Mouse (Mus musculus) hindbrain, embryonic 12.5 days (tissue): ENCODE data around the gene Map3k10. TPM values are rescaled to one million over a fixed set of nuclear protein-coding genes. Genes with fewer than 3 reads are reported as not detected.
"Not testable (repeated sequence)": the region's sequence is repeated elsewhere in the genome, so short reads cannot be mapped to it uniquely, and the experiment has no call there.

Experiments
- ATAC-seq: fragments of 200-750 bp; cut with Nextera tagmentation; 2 replicates; pipeline ENCODE4 v1.8.0; 2017; ENCODE audit warnings: moderate TSS enrichment; ENCODE audit not compliant: low FRiP score
- H3K27ac ChIP-seq: fragments of 300-500 bp; sonication (generic); 2 replicates; pipeline ENCODE4 v1.5.1; 2016; ENCODE audit warnings: mild to moderate bottlenecking
- H3K27me3 ChIP-seq: fragments of 300-500 bp; sonication (generic); 2 replicates; pipeline ENCODE4 v1.6.1; 2016; ENCODE audit warnings: mild to moderate bottlenecking
- H3K36me3 ChIP-seq: fragments of 300-500 bp; sonication (generic); 2 replicates; pipeline ENCODE4 v1.6.1; 2016; ENCODE audit warnings: mild to moderate bottlenecking
- H3K4me1 ChIP-seq: fragments of 300-500 bp; sonication (generic); 2 replicates; pipeline ENCODE4 v1.6.1; 2016
- H3K4me2 ChIP-seq: fragments of 300-500 bp; sonication (generic); replicated peaks from 2 replicates; pipeline ENCODE4 v1.6.1; 2016; ENCODE audit warnings: mild to moderate bottlenecking
- H3K4me3 ChIP-seq: fragments of 300-500 bp; sonication (generic); 2 replicates; pipeline ENCODE4 v1.5.1; 2016; ENCODE audit warnings: mild to moderate bottlenecking
- H3K9ac ChIP-seq: fragments of 300-500 bp; sonication (generic); 2 replicates; pipeline ENCODE4 v1.6.1; 2016; ENCODE audit warnings: mild to moderate bottlenecking, moderate library complexity
- H3K9me3 ChIP-seq: fragments of 300-500 bp; sonication (generic); replicated peaks from 2 replicates; pipeline ENCODE4 v1.6.1; 2016; ENCODE audit warnings: mild to moderate bottlenecking
- WGBS: fragments of 180-500 bp; shearing (Covaris S2); methylation state at CpG from one replicate; pipeline ENCODE4 v1.1.7; 2016; 5-methylcytosine and 5-hydroxymethylcytosine counted together
- polyA plus RNA-seq: library from polyadenylated mRNA; unstranded; fragments of >200 nt; fragmentation: Nextera tagmentation; extraction: Ambion mirVana; gene quantifications from 2 replicates; pipeline ENCODE4 v1.2.1, GENCODE M21; 2016

Gene Map3k10
- polyA plus RNA-seq, 1 experiment from 2014 or later, result 18.8 TPM

DNA sequence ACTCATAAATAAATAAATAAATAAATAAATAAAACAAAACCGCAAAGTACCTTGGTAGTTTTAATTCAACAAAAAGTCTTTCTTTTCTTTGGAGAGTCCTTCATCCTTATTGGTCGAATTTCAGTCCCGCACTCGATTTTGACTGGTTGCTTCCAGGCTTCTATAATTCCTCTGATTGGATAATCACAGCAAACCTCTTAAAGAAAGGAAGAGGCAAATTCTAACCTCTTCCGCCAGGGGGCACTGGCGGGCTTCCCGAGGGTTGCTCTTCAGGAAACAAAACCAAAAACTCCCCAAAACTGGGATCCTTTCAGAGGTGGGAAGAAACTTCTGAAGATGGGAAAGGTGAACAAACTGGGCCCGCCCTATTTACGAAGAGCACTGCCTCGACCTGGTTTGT lies 23.4 kb downstream of the Map3k10 start:
- Histone ChIP-seq H3K4me1 (peaks cover 9% of the 10 kb centered on the region), H3K9ac (no peak overlapping the region), H3K36me3 (peaks cover 3% of the 10 kb centered on the region; the same call in 1 of the 2 replicates), H3K4me3 (no peak overlapping the region), H3K27me3 (peaks cover 37% of the 10 kb centered on the region), H3K4me2 (0 out of 2 replicates have a peak overlapping the region, but pooled peaks have one; percentile 13), H3K27ac (no peak overlapping the region), H3K9me3 (no peaks in the 10 kb centered on the region)
- no peak for ATAC-seq
- WGBS, result 9% methylated on average over 10 of the region's 10 CpGs

DNA sequence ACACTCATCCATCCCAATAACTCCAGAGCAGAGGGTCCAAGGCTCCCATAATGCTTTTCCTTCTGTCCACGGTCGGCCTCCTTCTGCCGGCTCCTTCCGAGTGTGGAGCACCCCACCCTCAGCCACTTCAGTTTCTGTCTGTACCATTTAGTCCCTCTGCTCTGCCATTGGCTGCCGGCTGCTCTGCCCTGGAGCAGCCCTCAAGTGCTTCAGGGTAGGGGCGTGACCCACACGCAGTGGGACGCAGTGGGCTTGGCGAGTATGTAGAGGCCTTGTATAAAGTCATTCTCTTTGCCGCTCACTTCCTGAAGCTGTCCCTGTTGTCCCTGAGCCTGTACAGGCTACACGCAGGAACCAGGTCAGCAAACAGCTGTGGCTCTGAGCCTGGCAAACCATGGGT lies 24.7 kb downstream of the Map3k10 start:
- no peak overlapping the region for H3K4me3 ChIP-seq
- H3K27me3 ChIP-seq, result peaks cover 25% of the 10 kb centered on the region
- no peaks in the 10 kb centered on the region for H3K36me3 ChIP-seq
- 92% methylated on average over 11 of the region's 11 CpGs for WGBS
- ATAC-seq, result no peak
- H3K27ac ChIP-seq, result no peak overlapping the region
- no peak overlapping the region for H3K4me2 ChIP-seq
- no peaks in the 10 kb centered on the region for H3K9me3 ChIP-seq
- no peak overlapping the region for H3K9ac ChIP-seq
- peaks cover 9% of the 10 kb centered on the region for H3K4me1 ChIP-seq

DNA sequence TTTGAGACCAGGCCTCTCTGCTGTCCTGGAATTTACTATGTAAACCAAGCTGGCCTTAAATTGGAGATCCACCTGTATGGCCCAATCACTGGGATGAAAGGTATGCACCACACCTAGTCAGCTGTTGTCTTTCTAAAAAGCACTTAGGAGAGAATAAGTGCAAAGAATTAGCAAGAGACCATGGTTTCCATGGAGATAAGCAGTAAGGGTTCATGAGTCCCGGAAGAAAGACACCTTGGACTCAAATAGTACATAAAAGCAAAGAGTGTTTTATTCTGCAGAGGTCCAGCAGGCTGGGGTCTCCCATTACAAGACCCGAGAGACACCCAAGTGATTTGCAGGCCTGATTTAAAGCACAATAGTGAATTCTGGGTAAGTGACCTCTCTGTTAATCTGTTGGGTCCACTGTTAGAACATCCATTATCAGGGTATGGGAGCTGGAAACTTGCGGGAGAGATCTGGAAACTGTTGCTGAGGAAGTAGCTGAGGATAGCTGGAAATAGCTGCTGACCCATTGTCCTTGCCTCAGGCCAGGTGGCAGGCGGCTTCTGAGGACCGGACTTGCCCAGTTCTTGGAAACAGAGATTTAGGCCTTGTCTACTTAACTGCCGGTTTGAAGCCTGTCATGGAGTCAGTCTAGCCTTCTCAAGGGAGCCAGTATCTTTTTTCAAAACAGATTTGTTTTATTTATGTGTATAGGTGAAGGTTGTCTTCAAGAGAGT lies 27.0 kb downstream of the Map3k10 start:
- Histone ChIP-seq H3K36me3 (no peaks in the 10 kb centered on the region), H3K4me3 (no peak overlapping the region), H3K9ac (no peak overlapping the region), H3K4me1 (no peaks in the 10 kb centered on the region), H3K27ac (no peak overlapping the region), H3K4me2 (no peak overlapping the region), H3K9me3 (no peaks in the 10 kb centered on the region), H3K27me3 (peaks cover 4% of the 10 kb centered on the region)
- WGBS, result 90% methylated on average over 6 of the region's 6 CpGs
- ATAC-seq, result no peak

DNA sequence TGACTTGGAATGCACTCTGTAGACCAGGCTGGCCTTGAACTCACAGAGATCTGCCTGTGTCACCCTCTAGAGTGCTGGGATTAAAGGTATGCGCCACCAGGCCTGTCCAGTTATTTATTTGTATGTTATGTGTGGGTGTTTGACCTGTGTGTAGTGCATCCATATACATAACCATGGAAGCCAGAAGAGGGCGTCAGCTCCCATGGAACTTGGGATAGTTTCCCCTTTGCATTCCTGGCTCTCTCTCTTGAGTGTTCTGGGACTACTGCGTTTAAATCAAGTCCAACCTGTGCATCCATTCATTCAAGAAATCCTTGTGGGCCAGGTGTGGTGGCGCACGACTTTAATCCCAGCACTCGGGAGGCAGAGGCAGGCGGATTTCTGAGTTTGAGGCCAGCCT lies 27.9 kb downstream of the Map3k10 start:
- ATAC-seq, result no peak
- 87% methylated on average over 7 of the region's 7 CpGs for WGBS
- no peak overlapping the region for H3K27ac ChIP-seq

DNA sequence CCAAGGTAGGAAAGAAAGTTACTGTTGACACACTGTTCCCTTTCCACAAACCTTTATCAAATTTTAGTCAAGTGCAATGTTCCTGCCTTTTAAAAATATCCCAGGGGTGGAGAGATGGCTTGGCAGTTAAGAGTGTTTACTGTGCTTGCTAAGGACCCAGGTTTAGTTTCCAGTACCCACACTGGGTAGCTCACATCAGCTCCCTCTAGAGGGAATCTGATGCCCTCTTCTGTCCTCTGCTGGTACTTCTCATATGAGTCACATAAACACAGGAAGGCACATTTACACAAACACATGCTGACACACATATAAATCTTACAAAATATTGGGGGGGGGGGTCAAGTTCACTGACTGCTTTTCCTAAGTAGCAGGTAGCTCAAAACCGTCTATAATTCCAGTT lies 29.9 kb downstream of the Map3k10 start:
- no peaks in the 10 kb centered on the region for H3K4me1 ChIP-seq
- H3K4me3 ChIP-seq, result no peak overlapping the region
- no peaks in the 10 kb centered on the region for H3K9me3 ChIP-seq
- WGBS, result 53% methylated on average over 1 of the region's 1 CpGs
- H3K9ac ChIP-seq, result no peak overlapping the region
- no peak overlapping the region for H3K4me2 ChIP-seq
- H3K27ac ChIP-seq, result no peak overlapping the region
- ATAC-seq, result no peak
- H3K27me3 ChIP-seq, result no peaks in the 10 kb centered on the region
- no peaks in the 10 kb centered on the region for H3K36me3 ChIP-seq

More for the DNA sequence above, 27.9 kb downstream of the Map3k10 start:
- H3K4me1 ChIP-seq, result no peaks in the 10 kb centered on the region
- H3K4me3 ChIP-seq, result no peak overlapping the region
- no peaks in the 10 kb centered on the region for H3K9me3 ChIP-seq
- H3K4me2 ChIP-seq, result no peak overlapping the region
- H3K27me3 ChIP-seq, result no peaks in the 10 kb centered on the region
- H3K36me3 ChIP-seq, result no peaks in the 10 kb centered on the region
- no peak overlapping the region for H3K9ac ChIP-seq

DNA sequence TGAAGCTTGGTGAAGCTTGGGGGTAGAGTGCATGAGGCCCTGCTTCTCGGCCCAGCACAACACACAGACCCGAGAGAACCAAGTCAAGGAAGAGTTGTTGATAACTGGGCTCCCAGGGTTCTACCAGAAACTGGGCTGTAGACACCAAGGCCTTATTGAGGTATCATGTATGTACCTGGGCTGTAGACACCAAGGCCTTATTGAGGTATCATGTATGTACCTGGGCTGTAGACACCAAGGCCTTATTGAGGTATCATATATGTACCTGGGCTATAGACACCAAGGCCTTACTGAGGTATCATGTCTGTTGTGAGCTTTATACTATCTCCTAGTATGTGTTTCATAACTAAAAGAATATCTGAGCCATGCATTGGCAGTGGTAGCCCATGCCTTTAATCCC lies 39.3 kb downstream of the Map3k10 start:
- not testable (repeated sequence) for H3K27ac ChIP-seq, H3K27me3 ChIP-seq, H3K4me3 ChIP-seq, ATAC-seq, H3K4me1 ChIP-seq, H3K9ac ChIP-seq, H3K4me2 ChIP-seq, H3K9me3 ChIP-seq
- peaks cover 62% of the 10 kb centered on the region for H3K36me3 ChIP-seq
- WGBS, result 97% methylated on average over 2 of the region's 2 CpGs

DNA sequence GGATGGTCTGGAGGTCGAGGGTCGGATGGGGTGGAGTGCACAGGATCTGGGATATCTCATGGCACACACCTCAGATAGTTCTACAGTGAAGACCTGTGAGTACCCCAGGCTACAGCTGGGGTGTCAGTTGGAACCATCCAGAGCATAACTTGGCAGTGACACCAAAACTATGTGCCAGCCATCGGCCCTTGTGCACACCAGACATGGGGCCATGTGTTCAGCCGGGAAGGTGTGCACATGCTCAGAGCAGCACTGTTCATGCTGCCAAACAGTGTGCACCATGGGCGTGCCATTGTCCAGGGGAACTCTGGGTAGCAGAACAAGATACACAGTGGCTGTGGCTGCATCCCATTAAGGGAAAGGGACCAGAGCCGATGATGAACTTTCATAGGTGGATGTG lies 39.7 kb downstream of the Map3k10 start:
- Histone ChIP-seq H3K36me3 (peaks cover 65% of the 10 kb centered on the region), H3K4me3 (no peak overlapping the region), H3K4me1 (no peaks in the 10 kb centered on the region), H3K9me3 (no peaks in the 10 kb centered on the region), H3K4me2 (no peak overlapping the region), H3K27ac (no peak overlapping the region), H3K27me3 (no peaks in the 10 kb centered on the region), H3K9ac (no peak overlapping the region)
- ATAC-seq, result no peak
- 97% methylated on average over 6 of the region's 6 CpGs for WGBS

DNA sequence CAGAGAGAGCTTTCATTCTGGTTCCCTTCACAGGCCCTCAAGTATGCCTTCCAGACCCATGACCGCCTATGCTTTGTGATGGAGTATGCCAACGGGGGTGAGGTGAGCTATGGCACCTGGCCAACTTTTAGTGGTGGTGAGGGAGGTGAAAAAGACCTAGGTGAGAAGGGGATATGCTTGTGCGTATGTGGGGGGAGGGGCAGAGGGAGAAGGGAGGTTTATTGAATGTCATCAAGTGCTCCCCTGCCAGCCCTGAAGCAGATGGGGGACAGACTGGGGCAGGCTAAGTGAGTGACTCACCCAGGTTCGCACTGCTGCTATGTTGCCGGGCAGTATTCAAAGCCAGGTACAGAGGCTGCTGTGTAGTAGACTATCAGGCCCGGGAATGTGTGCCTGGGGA lies 41.2 kb downstream of the Map3k10 start:
- ATAC-seq, result no peak
- Histone ChIP-seq H3K4me1 (no peaks in the 10 kb centered on the region), H3K27me3 (no peaks in the 10 kb centered on the region), H3K4me3 (no peak overlapping the region), H3K36me3 (peaks cover 80% of the 10 kb centered on the region), H3K4me2 (no peak overlapping the region), H3K9me3 (no peaks in the 10 kb centered on the region), H3K9ac (no peak overlapping the region), H3K27ac (no peak overlapping the region)
- WGBS, result 99% methylated on average over 6 of the region's 6 CpGs

DNA sequence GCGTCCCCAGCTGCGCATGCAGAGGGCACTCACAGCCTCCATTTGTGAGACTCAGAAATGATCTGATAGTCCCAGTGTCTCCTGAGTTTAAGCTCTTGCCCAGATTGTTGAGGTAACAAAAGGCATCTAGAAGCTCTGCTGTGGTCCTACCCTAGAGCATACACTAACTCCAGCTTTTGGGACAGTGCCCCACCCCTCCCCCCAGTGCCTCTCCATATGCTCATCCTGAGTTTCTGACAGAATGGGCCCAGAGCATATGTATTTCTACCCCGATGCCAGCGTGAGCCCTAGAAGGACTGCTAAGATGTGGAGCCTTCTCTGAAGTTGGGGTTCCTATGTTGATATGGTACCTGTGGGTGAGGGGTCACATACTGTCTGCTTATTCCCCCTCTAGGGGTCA lies 43.0 kb downstream of the Map3k10 start:
- no peaks in the 10 kb centered on the region for H3K27me3 ChIP-seq
- no peak overlapping the region for H3K9ac ChIP-seq
- H3K4me2 ChIP-seq, result no peak overlapping the region
- ATAC-seq, result no peak
- no peaks in the 10 kb centered on the region for H3K9me3 ChIP-seq
- peaks cover 74% of the 10 kb centered on the region for H3K36me3 ChIP-seq
- no peak overlapping the region for H3K27ac ChIP-seq
- no peak overlapping the region for H3K4me3 ChIP-seq
- H3K4me1 ChIP-seq, result no peaks in the 10 kb centered on the region
- WGBS, result 96% methylated on average over 4 of the region's 4 CpGs

DNA sequence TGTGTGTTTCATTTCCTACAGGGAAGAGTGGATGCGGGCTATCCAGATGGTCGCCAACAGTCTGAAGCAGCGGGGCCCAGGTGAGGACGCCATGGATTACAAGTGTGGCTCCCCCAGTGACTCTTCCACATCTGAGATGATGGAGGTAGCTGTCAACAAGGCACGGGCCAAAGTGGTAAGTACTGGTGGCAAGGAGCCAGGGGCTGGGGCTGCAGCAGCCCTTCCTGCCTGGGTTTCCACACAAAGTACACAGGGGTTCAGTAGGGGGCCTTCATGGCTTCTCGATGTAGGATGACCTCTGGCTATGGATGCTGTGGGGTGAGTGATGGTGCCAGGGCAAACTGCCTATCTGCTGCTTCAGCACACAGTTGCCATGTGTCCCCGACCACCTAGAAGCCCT lies 45.6 kb downstream of the Map3k10 start:
- not testable (repeated sequence) for H3K27ac ChIP-seq, H3K9ac ChIP-seq, H3K27me3 ChIP-seq, H3K4me3 ChIP-seq, H3K9me3 ChIP-seq, H3K4me2 ChIP-seq, ATAC-seq, H3K4me1 ChIP-seq
- peaks cover 69% of the 10 kb centered on the region for H3K36me3 ChIP-seq
- 92% methylated on average over 7 of the region's 7 CpGs for WGBS

DNA sequence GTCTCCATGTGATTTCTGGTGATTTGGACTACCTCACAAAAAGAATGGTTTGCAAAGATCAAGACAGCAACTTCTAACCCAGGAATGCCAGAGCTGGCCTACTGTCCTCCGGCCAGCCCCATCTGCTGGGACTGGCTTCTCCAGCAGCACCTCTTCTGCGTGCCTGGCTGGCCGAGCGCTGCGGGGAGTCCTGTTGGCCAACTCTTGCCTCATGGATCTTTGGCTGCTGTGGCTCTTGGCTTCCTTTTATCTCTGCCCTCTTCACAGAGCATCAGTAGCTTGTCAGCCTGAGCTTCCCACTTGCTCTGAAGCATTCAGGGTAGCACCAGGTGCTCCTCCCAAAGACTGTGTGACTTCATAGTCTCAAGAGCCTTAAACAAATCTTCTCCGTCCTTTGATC lies 46.2 kb downstream of the Map3k10 start:
- no peak overlapping the region for H3K4me3 ChIP-seq
- H3K27me3 ChIP-seq, result no peaks in the 10 kb centered on the region
- no peaks in the 10 kb centered on the region for H3K9me3 ChIP-seq
- H3K4me2 ChIP-seq, result no peak overlapping the region
- peaks cover 71% of the 10 kb centered on the region for H3K36me3 ChIP-seq
- H3K27ac ChIP-seq, result no peak overlapping the region
- over 99% methylated on average over 6 of the region's 6 CpGs for WGBS
- H3K4me1 ChIP-seq, result no peaks in the 10 kb centered on the region
- H3K9ac ChIP-seq, result no peak overlapping the region
- no peak for ATAC-seq

DNA sequence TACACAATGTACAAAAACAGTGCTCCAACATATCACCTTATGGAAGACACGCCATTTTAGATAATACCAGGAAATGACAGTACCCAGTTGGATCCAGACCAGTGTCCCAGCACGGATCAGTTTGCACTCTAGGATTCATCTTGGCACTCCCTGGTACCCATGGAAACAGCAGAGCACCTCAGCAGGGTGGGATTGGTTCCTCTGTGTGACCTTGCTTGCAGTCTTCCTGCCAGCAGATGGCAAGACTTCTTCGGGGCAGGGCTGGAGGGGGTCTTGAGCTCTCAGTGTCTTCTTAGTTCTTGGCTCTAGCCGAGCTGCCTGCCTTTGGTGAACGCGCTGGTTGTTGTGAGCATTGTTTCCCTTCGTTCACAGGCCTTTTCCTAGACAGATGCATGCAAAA lies 46.7 kb downstream of the Map3k10 start:
- Histone ChIP-seq H3K4me1 (no peaks in the 10 kb centered on the region), H3K4me2 (no peak overlapping the region), H3K9ac (no peak overlapping the region), H3K4me3 (no peak overlapping the region), H3K27me3 (no peaks in the 10 kb centered on the region), H3K9me3 (no peaks in the 10 kb centered on the region), H3K27ac (no peak overlapping the region), H3K36me3 (peaks cover 68% of the 10 kb centered on the region)
- 86% methylated on average over 7 of the region's 7 CpGs for WGBS
- ATAC-seq, result no peak

DNA sequence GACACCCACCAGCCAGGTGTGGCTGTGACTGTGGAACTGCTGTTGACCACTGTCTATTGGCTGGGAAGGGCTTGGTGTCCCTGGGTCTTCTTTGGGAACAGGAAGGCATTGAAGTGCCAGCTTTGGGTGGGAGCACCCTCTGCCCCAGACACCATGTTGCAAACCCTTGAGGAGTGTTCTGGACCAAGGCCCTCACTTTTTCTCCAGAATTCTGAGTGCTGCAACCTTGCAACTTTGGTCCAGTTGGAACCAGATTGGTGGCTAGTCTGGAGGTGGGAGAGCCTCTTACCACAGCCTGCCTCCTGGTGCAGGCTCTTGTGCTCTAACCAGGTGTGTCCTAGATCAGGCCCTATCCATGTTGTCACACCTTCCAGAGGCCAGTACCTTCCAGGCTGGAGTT lies 49.4 kb downstream of the Map3k10 start:
- no peak overlapping the region for H3K4me3 ChIP-seq

More for the DNA sequence above, 49.4 kb downstream of the Map3k10 start:
- H3K9me3 ChIP-seq, result no peaks in the 10 kb centered on the region
- H3K36me3 ChIP-seq, result peaks cover 68% of the 10 kb centered on the region
- no peak for ATAC-seq
- no peaks in the 10 kb centered on the region for H3K4me1 ChIP-seq
- H3K27me3 ChIP-seq, result no peaks in the 10 kb centered on the region
- H3K4me2 ChIP-seq, result no peak overlapping the region
- no peak overlapping the region for H3K27ac ChIP-seq
- no peak overlapping the region for H3K9ac ChIP-seq
